Comparison of ENCODE assay signal across 7 mouse cellular contexts in the genomic region with DNA sequence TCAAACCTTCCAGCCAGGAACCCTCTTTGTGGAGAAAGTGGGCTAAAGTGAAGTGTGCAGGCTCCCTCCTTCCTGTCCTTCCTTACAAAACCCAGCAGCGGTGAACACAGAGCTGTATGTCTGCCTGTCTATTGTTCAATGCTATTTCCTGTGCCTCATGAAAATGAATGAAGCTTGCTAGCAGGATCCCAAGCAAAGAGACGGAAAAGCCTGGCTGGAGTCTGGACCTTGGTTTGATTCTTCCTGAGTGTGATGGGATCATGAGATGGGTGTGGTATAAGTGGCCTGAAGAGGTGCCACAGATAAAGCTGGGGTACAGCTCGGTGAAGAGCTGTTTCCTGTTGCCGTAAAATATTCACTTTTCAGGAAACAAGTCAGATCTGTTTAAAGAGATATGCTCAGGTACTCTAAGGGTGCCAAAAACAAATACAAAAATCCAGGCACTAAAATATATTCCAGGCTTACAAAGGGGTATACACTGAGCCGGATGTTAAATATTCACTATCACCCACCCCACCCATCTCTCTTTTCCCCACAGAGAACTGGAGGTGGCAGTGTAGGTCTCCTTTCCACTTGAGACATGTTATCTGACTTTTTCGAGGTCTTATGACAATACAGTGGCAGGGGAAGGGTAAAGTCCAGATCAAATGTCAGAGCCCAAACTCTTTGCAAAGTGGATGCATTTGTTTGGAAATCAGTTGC.
DNase-seq lines count a peak whose midpoint lies in the region; ATAC-seq and TF ChIP-seq lines count a peak whose summit lies in the region.

No protein-coding gene starts in this region.

- TF ChIP-seq CTCF in intestine, postnatal 0 days (IDR thresholded peaks at IDR 0.05; ENCODE audit: low read depth) = peak; percentile 71

- intact Hi-C loops in left cerebral cortex, postnatal 4 days (cut with DNase I) = no loop called here

- H3K9me3 ChIP-seq in embryonic facial prominence, embryonic 10.5 days = no peaks in the 10 kb centered on the region
- no peaks in the 10 kb centered on the region for H3K9me3 ChIP-seq in intestine, postnatal 0 days (ENCODE audit: control insufficient read depth)

- no peak overlapping the region for H3K4me3 ChIP-seq in embryonic facial prominence, embryonic 10.5 days
- no peak overlapping the region for H3K4me3 ChIP-seq in intestine, postnatal 0 days (ENCODE audit: low read depth, low read length)

- ATAC-seq in intestine, postnatal 0 days = peak; percentile 72
- peak; percentile 52 for ATAC-seq in megakaryocyte progenitor cell, adult 5-6 weeks (replicated peaks; ENCODE audit: poor library complexity)

- no peaks in the 10 kb centered on the region for H3K27me3 ChIP-seq in embryonic facial prominence, embryonic 10.5 days (replicated peaks; ENCODE audit: low read depth, poor library complexity, severe bottlenecking)
- no peaks in the 10 kb centered on the region for H3K27me3 ChIP-seq in intestine, postnatal 0 days (replicated peaks; ENCODE audit: control insufficient read depth, insufficient read depth, low read length)

- H3K27ac ChIP-seq in embryonic facial prominence, embryonic 10.5 days (replicated peaks) = peak overlapping the region; percentile 12; the same call in 1 of the 2 replicates
- H3K27ac ChIP-seq in intestine, postnatal 0 days (ENCODE audit: low read depth, low read length) = peak overlapping the region; percentile 70

- 61% methylated on average over 6 of the region's 6 CpGs for WGBS in embryonic facial prominence, embryonic 10.5 days
- 28% methylated on average over 6 of the region's 6 CpGs for WGBS in intestine, postnatal 0 days

- H3K9ac ChIP-seq in intestine, postnatal 0 days (ENCODE audit: low read depth, low read length) = no peak overlapping the region

- peaks cover 29% of the 10 kb centered on the region for H3K4me1 ChIP-seq in embryonic facial prominence, embryonic 10.5 days
- H3K4me1 ChIP-seq in intestine, postnatal 0 days (replicated peaks; ENCODE audit: control insufficient read depth, insufficient read depth, low read length) = no peaks in the 10 kb centered on the region; the same call in 1 of the 2 replicates

- DNase-seq in embryonic facial prominence, embryonic 10.5 days (ENCODE audit: low spot score) = no peak
- DNase-seq in heart, adult 8-10 months (ENCODE audit: low spot score) = peak; percentile 67
- DNase-seq in layer of hippocampus, adult 9-10 months (ENCODE audit: low spot score) = no peak
- no peak for DNase-seq in left cerebral cortex, postnatal 4 days
- DNase-seq in urinary bladder, postnatal 4 days (ENCODE audit: low spot score in 2 of 2) = no peak

- H3K4me2 ChIP-seq in intestine, postnatal 0 days (replicated peaks; ENCODE audit: low read depth) = peak overlapping the region; percentile 37

- no peaks in the 10 kb centered on the region for H3K36me3 ChIP-seq in embryonic facial prominence, embryonic 10.5 days (replicated peaks)
- H3K36me3 ChIP-seq in intestine, postnatal 0 days (ENCODE audit: control insufficient read depth, insufficient read depth) = no peaks in the 10 kb centered on the region
